Mouse (Mus musculus) hindlimb bud, embryonic 11.5 days (tissue): ENCODE data around the gene Gpatch2.

ENCODE experiments used
- DNase-seq: peaks from one replicate; pipeline ENCODE4 v3.0.0-alpha.2; 2012; ENCODE audit warnings: low read depth, low spot score; ENCODE audit errors: extremely low spot score

The Gpatch2 gene

GRCm38 (mm10) chr1:187366806-187367205 lies 151.5 kb downstream of the Gpatch2 start:
- DNase-seq = no peak

- no peak for DNase-seq
Measured at GRCm38 (mm10) chr1:187369049-187369448, 153.7 kb downstream of the Gpatch2 start.

GRCm38 (mm10) chr1:187373506-187373905 lies 158.2 kb downstream of the Gpatch2 start:
- no peak for DNase-seq

GRCm38 (mm10) chr1:187374418-187374817 lies 159.1 kb downstream of the Gpatch2 start:
- no peak for DNase-seq

GRCm38 (mm10) chr1:187376946-187377671 lies 161.8 kb downstream of the Gpatch2 start:
- no peak for DNase-seq

GRCm38 (mm10) chr1:187377865-187378524 lies 162.7 kb downstream of the Gpatch2 start:
- no peak for DNase-seq

GRCm38 (mm10) chr1:187389476-187389875 lies 174.2 kb downstream of the Gpatch2 start:
- no peak for DNase-seq

- DNase-seq = no peak
Measured at GRCm38 (mm10) chr1:187400834-187401233, 185.5 kb downstream of the Gpatch2 start.
